Mouse (Mus musculus) c-Kit-positive CD71-negative TER-119-negative erythroid progenitor cells, embryonic 14.5 days (primary cell): ENCODE measurements at regions not wholly inside any gene's neighbourhood (a gene's known extent, or its start where the extent isn't known, plus 50 kb on each side); places are given as distances from the start of the nearest gene placed in this dataset.

Experiments used
- DNase-seq: peaks from one replicate; pipeline ENCODE4 v3.0.0-alpha.2; 2013; ENCODE audit warnings: low read depth

GRCm38 (mm10) chr15:86737945-86738344, 523.7 kb downstream of the Tbc1d22a start:
- no peak for DNase-seq

GRCm38 (mm10) chr15:86738356-86738755, 524.1 kb downstream of the Tbc1d22a start:
- no peak for DNase-seq

GRCm38 (mm10) chr15:86738776-86739175, 524.5 kb downstream of the Tbc1d22a start:
- no peak for DNase-seq

DNA sequence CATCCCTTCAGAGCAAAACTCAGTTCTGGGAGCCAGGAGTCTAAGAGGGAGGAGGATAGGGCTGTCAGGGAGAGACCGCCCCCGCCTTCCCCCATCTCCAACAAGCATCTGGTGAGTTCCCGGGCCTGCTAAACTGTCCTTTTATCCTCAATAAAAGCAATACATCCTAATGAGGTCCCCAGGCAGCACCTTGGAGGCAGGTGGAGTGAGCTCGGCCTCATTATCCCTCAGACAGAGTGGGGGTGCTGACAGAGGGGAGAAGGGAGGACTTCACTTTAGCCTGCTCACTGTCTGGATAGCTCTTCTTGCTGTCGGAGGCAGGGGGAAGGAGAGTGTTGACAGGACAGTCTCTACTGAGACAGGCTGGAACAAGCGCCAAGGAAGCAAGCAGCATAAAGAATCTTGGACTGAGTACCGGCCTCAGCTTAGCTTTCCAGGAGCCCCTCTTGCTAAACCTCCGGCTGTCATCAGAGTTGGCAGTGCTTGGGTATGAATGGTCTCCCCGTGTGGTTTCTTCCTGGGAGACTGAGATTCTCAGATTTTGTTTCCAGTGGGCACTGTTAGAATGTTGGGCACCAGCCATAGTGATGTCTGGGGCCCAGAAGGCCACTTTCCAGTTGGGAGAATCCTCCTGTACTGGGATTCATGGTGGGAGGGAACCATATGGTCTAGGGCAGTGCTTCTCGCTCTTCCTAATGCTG, 537.3 kb downstream of the Tbc1d22a start:
- DNase-seq = no peak

DNA sequence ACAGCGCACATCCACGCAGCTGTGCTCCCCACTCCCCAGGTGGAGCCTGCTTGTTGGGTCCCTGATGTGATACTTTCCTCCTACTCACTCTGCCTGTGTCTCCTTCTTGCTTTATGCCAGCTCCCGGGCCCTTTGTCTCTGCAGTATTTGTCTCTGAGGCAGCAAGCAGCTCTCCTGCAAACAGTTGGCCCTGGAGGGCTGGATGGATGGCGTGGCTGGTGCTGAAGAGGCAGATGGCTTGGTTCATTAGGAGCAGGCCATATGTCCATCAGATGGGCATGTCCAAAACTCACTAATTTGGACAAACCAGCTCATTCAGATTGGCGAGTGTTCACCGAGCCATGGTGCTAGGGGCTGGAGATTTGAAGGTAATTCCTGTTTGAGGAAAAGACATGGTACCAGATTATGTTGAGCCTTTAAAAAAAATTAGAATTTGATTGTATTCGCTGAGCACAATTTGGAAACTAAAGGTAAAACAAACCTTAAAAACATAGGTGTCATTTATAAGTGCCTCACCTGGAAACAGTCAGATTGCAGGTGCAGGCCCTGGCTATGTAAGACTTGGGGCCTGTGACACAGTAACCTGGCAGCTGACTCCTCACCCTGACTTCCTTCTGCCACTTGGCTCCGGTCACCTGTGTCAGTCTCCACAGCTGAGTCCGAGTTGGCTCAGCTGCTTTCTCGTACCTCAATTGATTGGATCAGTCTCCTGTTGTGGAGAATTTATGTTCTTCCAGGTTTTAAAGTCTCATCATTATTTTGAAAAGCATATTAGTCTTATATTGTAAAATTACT, 549.5 kb downstream of the Tbc1d22a start:
- DNase-seq = no peak

- DNase-seq = no peak
These were observed 553.4 kb downstream of the Tbc1d22a start for GRCm38 (mm10) chr15:86767623-86768022.

- DNase-seq = no peak
These were observed 558.8 kb downstream of the Tbc1d22a start for GRCm38 (mm10) chr15:86773041-86773440.

DNA sequence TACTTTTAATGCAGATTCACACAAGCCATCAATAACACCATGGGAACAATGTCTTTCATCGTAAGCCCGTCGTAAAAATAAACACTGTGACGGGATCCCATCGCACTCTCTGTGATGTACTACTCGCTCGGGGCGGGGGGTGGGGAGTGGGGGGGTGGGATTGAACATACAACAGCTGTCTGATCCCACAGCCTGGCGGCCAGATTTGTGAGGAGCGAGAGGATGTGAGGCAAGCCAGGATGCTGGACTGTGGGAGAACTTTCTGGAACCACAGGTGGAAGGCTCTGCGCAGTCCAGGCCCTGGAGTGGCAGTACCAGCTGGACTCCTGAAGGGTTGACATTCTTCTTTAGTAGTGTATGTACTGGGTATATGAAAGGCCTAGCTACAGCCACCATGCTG, 563.7 kb downstream of the Tbc1d22a start:
- no peak for DNase-seq

DNA sequence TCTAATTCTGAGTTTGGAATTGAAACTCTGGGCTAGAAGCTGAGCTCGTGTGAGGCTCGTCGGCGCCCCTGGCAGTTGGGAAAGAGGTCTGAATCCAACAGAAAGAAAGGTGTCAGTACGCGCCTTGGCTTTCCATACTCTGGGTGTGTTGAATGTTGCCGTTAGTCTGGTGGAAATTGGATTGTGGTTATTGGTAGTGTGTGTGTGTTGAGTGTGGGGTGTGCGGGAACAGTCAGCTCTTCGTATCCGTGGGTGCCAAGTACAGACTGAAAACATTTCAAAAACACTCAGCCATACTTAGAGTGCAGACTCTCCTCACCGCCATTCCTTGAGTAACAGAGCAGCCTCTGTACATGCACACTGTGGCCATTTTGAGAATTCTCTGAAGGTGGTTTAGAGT, 566.9 kb downstream of the Tbc1d22a start:
- DNase-seq = no peak

DNA sequence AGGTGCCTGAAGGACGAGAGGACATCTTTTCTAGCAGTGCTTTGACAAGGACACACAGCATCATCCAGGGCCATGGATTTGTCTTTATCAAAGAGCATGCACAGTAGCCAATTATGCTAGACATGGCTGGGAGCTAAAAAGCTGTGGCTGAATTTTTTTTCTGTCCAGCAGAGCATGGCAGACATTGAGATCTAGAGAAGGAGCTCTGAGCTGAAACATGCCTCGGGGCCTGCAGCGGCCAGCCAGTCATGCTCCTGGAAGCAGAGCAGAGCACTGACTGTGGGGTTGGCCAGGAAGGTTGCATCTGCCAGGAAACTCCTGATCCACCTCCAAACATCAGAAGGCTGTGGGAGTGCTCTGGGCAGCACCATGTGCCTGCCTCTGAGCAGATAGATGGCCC, 580.5 kb downstream of the Tbc1d22a start:
- no peak for DNase-seq

DNA sequence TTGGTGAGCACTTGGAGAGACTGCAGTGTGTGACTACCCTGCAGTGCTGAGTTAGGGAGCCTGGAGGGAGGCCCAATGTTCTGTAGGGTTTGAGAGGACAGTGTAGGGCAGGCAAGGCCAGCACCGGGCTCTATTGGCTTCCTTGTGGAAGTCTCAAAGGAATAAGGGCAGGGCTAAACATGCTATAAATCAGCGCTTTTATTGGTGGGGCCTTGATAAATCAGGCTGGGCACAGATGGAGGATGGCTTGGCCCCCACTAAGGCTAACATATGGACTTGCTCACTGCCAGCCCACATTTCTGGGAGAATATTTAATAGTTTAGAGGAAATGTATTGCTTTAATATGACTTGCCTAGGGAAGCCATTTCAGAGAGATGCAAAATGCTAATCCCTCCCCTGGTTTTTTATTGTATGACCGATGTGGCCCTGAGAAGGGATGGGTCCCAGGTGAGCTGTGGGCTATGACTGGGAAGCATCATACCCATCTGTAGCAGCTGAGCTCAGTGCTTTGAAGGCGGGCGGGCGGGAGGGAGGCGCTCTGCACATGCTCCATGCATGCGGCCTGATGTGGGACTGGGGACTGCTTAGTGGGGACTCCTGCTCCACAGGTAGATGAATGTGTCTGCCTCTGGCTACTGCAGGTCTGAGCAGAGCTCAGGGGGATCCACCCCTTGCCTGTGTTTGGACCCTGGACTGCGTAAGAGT, 584.4 kb downstream of the Tbc1d22a start:
- no peak for DNase-seq

GRCm38 (mm10) chr15:86807296-86808080, 593.2 kb downstream of the Tbc1d22a start:
- DNase-seq = no peak

DNA sequence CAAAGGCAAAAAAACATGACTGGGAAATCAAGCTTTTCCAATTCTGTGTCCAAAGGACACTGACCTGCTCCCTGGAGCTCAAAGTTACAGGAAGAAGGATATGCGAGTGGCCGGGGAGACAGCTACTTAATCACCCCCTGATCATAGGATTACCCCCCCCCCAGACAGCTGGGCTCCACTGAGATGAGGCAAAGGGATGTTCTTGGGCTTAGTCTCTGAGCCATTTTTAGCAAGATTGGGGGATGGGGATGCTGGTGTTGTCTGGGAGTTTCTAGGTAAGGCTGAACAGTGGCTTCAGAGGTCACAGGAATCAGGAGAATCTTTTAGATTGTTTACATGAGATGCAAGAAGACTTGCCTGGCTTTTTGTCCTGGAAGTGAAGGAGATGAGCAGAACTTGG, 597.6 kb downstream of the Tbc1d22a start:
- DNase-seq = no peak

DNA sequence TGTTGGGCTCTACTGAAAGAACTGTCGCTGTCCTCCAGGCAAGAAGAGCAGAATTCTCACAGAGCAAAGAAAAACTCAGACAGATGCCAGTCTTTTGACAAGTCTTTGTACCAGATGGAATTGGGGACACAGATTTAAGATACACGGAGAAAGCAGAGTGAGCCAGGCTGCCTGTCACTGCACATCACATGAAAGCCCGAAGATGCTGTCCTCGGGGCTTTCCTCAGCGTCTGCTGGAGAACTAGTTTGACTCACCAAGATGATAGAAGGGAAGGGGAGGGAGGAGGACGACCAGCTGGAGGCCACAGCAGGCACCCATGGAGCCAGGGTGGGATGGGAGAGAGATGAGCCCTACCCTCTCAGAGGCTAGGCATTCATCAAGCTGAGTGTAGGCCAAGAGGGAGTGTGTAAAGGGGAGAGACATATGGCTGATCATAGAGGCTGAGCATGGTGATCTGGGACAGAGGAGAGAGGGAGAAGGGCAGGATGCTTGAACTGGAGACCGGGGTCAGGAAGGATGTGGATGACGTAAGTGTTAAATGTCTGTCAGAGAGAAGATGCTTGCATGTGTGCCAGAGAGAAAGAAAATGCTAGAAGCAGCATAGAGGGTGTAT, 600.7 kb downstream of the Tbc1d22a start:
- no peak for DNase-seq

DNA sequence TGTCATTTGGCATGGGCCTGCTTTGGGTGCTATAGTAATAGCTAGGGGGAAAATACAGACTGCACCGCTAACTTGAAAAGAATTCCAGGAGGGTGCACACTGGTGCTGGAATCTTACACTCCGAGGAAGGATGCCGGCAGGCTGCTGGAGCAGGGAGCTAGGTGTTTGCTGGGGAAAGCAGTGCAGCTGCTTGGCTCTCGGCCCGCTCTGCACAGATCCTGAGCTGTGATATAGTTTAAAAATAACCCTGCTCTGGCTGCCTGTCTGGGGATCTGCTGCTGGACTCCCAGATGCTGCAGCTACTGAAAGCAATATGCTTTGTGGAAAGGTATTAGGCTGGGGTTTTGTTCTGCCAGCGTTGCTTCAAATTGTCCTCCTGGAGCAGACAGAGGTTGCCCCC, 621.7 kb downstream of the Tbc1d22a start:
- DNase-seq = no peak

- DNase-seq = no peak
These were observed 638.1 kb downstream of the Tbc1d22a start for GRCm38 (mm10) chr15:86852161-86852870.

GRCm38 (mm10) chr15:86858356-86858906, 644.2 kb downstream of the Tbc1d22a start:
- no peak for DNase-seq

GRCm38 (mm10) chr15:86875721-86876309, 661.6 kb downstream of the Tbc1d22a start:
- no peak for DNase-seq

DNA sequence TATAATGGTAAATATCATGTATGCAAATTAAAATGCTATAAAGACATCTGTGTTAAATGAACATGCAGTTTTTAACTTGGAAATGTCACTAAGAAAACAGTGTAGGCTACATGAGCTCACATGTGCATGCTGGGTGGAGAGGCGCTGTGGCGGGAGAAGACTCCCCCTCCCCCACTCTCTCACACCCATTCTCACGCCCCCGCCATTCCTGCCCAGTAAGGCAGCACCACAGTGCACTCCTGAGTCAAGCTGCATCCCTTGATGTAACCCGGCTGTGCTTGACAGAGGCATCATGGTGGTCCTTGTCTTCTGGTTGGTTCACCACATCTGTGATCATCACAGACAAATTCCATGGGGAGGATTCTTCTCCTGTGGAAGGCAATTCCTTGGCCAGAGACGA, 647.1 kb upstream of the Fam19a5 start:
- DNase-seq = no peak

DNA sequence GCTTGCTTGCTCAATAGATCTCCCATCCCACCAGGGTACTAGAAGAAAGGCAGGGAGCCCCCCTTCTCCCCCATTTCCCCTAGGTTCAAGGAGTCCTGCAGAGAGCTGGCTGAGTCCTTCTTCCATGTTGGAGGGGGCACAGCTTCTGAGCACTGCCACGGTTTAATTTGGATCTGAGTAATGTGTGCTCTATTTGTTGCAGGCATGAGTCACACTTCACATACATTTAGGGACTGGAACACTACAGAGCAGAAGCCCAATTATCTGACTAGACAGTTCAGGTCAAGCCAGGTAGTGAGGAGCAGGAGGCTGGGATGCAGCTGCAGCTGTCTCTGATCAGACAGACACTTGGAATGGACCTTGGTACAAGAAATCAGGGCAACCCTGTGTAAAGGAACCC, 644.1 kb upstream of the Fam19a5 start:
- DNase-seq = no peak
